In the genomic region with DNA sequence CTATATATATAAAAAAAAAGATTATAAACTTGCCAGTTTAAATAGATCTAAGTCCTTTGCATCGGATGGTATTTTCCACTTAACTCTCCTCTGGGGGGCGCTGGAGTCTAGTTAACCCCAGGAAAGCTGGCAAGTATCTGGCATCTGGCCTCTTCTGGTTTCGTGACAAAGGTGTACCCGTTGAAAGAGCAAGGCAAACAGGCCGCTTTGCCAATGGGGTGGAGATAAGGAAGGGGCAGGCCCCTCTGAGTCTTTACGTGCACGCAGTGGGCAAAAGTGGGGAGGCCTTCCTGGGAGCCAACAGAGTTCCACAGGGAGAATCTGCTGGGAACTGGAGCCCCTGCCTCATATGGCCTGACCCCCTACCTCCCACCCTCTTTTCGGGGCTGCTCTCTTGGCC, we compare ENCODE assay signal across 8 mouse cellular contexts.
DNase-seq lines count a peak whose midpoint lies in the region; ATAC-seq and TF ChIP-seq lines count a peak whose summit lies in the region.

No protein-coding gene starts in this region.

- H3K36me3 ChIP-seq in hindbrain, embryonic 14.5 days (replicated peaks; ENCODE audit: control insufficient read depth, insufficient read depth) = no peaks in the 10 kb centered on the region
- H3K36me3 ChIP-seq in midbrain, postnatal 0 days (ENCODE audit: insufficient read depth, low read length) = no peaks in the 10 kb centered on the region

- 0 out of 2 replicates have a peak overlapping the region, but pooled peaks have one; percentile 3 for H3K4me2 ChIP-seq in hindbrain, embryonic 14.5 days (replicated peaks)
- no peak overlapping the region for H3K4me2 ChIP-seq in midbrain, postnatal 0 days (ENCODE audit: low read depth, low read length, poor library complexity, severe bottlenecking)

- 14% methylated on average over 8 of the region's 8 CpGs for WGBS in hindbrain, embryonic 14.5 days
- 12% methylated on average over 8 of the region's 8 CpGs for WGBS in midbrain, postnatal 0 days

- no peaks in the 10 kb centered on the region for H3K27me3 ChIP-seq in hindbrain, embryonic 14.5 days (ENCODE audit: control insufficient read depth, insufficient read depth, low read length)
- H3K27me3 ChIP-seq in midbrain, postnatal 0 days (ENCODE audit: insufficient read depth, low read length) = no peaks in the 10 kb centered on the region; the same call in 1 of the 2 replicates

- TF ChIP-seq CTCF in midbrain, postnatal 0 days (IDR thresholded peaks at IDR 0.05) = peak; percentile 67

- intact Hi-C loops in left cerebral cortex, postnatal 25 days (cut with DNase I) = no loop called here

- no peak overlapping the region for H3K9ac ChIP-seq in hindbrain, embryonic 14.5 days
- H3K9ac ChIP-seq in midbrain, postnatal 0 days (replicated peaks; ENCODE audit: low read length, poor library complexity, severe bottlenecking) = no peak overlapping the region

- H3K9me3 ChIP-seq in hindbrain, embryonic 14.5 days (ENCODE audit: control insufficient read depth, low read length) = no peaks in the 10 kb centered on the region
- H3K9me3 ChIP-seq in midbrain, postnatal 0 days (ENCODE audit: low read length) = no peaks in the 10 kb centered on the region

- H3K4me1 ChIP-seq in hindbrain, embryonic 14.5 days (replicated peaks; ENCODE audit: control insufficient read depth, insufficient read depth, low read length) = peaks cover 4% of the 10 kb centered on the region
- H3K4me1 ChIP-seq in midbrain, postnatal 0 days (ENCODE audit: insufficient read depth, low read length) = no peaks in the 10 kb centered on the region; the same call in 1 of the 2 replicates

- H3K27ac ChIP-seq in hindbrain, embryonic 14.5 days = no peak overlapping the region
- no peak overlapping the region for H3K27ac ChIP-seq in midbrain, postnatal 0 days (ENCODE audit: low read depth, low read length)

- no peak overlapping the region for H3K4me3 ChIP-seq in hindbrain, embryonic 14.5 days (replicated peaks; ENCODE audit: low read length)
- H3K4me3 ChIP-seq in midbrain, postnatal 0 days (ENCODE audit: low read depth, low read length) = no peak overlapping the region

- peak; percentile 19 for DNase-seq in cerebellum, adult 8-10 months
- DNase-seq in cerebellum, adult 11 months = no peak
- DNase-seq in c-Kit-positive CD71-negative TER-119-negative erythroid progenitor cells, embryonic 14.5 days (ENCODE audit: low read depth) = peak; percentile 82
- DNase-seq in gastrocnemius, adult 18-20 months (ENCODE audit: low spot score) = peak; percentile 75
- no peak for DNase-seq in hindbrain, embryonic 14.5 days (ENCODE audit: low spot score)
- peak; percentile 42 to 66 for DNase-seq in left cerebral cortex, postnatal 25 days (ENCODE audit: low spot score in 2 of 2)
- DNase-seq in midbrain, postnatal 0 days (ENCODE audit: low spot score) = peak; percentile 80
- DNase-seq in testis, postnatal 14 days (ENCODE audit: low spot score) = peak; percentile 46

- 0 out of 2 replicates have a peak, but pooled peaks have one; percentile 31 for ATAC-seq in hindbrain, embryonic 14.5 days (ENCODE audit: low FRiP score)
- 0 out of 2 replicates have a peak, but pooled peaks have one; percentile 5 for ATAC-seq in midbrain, postnatal 0 days (ENCODE audit: low FRiP score)

Comparison
In these comparisons a context has a peak if more than half of its experiments do, and no peak if none do; other contexts are left out.
1. DNase-seq: peak in cerebellum, adult 8-10 months (single experiment), c-Kit-positive CD71-negative TER-119-negative erythroid progenitor cells, embryonic 14.5 days (single experiment), gastrocnemius, adult 18-20 months (single experiment), left cerebral cortex, postnatal 25 days (2 of 2), midbrain, postnatal 0 days (single experiment) and testis, postnatal 14 days (single experiment); none in cerebellum, adult 11 months (single experiment) and hindbrain, embryonic 14.5 days (single experiment).